4 mouse cellular contexts compared by ENCODE assay signal in the genomic region with DNA sequence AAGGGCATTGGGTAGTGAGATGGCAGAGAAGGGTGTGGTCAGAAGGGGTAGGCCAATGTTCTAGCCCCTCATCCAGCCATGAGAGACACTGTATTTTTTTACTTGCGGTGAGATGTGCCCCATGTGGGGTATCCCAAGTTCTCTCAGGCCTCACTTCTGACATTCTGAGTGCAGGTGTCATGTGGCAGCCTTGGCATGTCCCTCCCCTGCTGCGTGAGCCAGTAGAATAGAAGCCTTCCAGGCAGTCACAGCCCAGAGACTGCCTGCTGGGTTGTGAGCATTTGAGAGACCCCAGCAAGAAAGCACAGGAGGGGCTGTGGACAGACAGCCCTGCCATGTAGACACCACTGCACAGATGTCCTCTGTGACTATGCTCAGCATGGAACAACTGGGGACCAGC. TPM values are rescaled to one million over a fixed set of nuclear protein-coding genes. Genes with fewer than 3 reads are reported as not detected.
"Had no signal": no experiment of that assay in that cellular context is flagged by ENCODE, and none has a peak within 500 bp of the region (broad histone marks: within the 10 kb centered on the region; RNA-seq: fewer than 3 reads in every experiment).

No protein-coding gene starts in this region.

RNA-seq across cellular contexts. Expression of gene Sytl3, which starts 49.3 kb away (rescaled TPM):
- total RNA-seq: layer of hippocampus, adult 18-20 months; layer of hippocampus, postnatal 36 days had no signal
- polyA plus RNA-seq: heart, embryonic 12.5 days; heart, embryonic 13.5 days had no signal
